Mouse (Mus musculus) right cerebral cortex, postnatal 14 days (tissue): Measurements from ENCODE around the gene Gm21833.
"Not testable (repeated sequence)": the region's sequence is repeated elsewhere in the genome, so short reads cannot be mapped to it uniquely, and the experiment has no call there.

Experiments used
- DNase-seq: peaks from one replicate; pipeline ENCODE4 v3.0.0; 2022

Gene Gm21833

DNA sequence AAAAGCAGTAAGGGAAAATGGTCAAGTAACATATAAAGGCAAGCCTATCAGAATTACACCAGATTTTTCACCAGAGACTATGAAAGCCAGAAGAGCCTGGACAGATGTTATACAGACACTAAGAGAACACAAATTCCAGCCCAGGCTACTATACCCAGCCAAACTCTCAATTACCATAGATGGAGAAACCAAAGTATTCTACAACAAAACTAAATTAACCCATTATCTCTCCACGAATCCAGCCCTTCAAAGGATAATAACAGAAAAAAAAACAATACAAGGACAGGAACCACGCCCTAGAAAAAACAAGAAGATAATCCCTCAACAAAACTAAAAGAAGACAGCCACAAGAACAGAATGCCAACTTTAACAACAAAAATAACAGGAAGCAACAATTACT lies at the start of gene Gm21833:
Gm21833 (plus strand) TSS at position 301 of the 400 bp plus-strand sequence.
- not testable (repeated sequence) for DNase-seq

DNA sequence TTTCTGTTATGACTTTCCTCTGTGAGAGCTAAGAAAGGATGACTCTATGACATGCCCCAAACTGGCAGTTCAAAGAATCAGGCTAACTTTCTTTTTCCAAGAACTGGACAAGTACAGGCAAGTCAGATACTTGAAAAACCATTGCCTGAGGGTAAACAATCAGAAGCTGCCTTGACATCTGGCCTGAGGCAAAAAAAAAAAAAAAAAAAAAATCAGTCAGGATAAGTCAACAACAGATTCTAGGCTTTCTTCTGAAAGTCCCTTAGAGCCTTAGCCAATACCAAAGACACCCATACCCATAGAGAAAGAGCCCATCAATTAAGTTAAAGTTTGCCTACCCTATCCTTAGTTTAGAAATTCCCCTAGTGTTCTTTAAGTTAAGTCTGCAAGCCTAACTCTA lies 38.7 kb upstream of the Gm21833 start:
- no peak for DNase-seq

DNA sequence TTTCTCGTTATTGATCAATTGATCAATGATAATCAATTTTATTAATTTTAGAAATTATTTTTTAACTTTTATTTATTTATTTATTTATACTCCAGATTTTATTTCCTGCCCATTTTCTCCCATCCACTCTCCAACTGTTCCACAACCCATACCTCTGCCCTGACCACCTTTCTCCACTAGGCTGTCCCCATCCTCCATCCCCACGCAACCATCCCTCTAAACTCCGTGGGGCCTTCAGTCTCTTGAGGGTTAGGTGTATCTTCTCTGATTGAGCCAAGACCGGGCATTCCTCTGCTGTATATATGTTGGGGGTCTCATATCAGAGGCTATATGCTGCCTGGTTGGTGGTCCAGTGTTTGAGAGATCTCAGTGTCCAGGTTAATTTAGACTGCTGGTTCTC lies 31.7 kb upstream of the Gm21833 start:
- DNase-seq = no peak

DNA sequence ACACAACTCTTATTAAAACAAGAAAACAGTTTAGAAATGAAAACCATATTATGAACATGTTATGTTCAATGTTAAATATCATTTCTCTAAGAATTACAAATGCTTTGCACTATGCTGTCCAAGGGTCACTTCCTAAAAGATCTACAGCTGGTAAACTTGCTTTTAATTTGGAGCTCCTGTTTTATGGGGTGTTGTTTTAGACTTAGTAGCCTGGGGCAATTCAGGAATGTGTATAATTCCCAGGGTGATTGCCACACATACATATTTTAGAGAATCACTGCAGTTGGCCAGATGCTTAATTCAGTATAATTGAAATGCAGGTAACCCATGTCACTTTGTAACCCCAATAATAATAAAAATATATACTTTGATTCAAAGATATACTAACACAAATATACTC lies 12.9 kb upstream of the Gm21833 start:
- DNase-seq = no peak

DNA sequence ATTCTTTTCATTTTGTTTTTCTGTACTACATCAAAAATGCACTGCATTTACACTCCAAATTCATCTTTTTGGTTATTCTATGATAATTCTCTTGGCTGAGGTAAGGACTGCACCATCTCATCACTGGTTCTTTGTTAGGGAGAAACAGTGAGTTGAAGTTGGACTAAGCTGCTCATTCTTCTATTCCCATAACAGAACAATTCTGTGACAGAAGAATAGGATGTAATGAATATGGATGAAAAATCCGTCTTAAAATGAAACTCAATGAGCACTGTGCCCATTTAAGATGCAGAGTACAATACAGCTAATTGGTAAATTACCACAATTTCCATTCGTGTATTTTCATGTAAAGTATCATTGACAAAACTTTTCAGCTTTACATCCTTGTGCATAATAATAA lies 11.6 kb upstream of the Gm21833 start:
- no peak for DNase-seq

DNA sequence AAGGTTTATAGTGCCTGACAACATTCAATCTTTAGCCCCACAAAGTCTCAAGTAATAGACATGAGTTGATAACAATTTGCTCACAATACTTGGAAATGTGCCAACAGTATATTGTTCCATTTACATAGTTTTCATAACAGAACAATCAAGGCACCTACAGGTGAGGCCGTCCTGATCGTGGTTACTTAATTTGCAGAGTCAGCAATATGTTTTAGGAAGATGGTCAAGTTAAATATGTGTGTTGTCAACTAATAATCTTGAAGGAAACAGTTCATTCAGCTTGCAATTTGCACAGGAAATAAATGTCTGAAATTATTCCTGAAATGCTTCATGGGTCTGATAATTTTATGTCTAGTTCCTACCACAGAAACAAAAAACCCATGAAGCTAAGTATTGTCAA lies 27.6 kb downstream of the Gm21833 start:
- DNase-seq = no peak

DNA sequence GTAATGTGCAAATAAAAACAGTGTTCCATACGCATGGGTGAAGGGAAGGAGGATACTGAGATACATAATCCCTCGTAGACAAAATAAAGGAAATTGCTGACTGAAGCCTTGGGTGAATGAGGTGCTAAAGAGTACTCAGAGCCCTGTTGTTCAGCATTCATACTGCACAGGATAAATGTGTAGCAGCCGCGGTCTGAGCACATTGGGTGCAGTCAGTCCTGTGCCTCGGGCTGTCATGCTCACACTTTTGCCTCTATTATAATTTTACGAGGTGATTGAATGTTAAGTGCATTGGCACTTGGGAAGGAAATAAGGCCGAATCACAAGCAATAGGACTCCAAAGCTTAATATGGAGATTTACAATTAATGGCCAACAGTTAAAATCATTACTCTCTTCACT lies 36.4 kb downstream of the Gm21833 start:
- no peak for DNase-seq
